Mouse (Mus musculus): ENCODE data around the gene Tmem135.

DNA sequence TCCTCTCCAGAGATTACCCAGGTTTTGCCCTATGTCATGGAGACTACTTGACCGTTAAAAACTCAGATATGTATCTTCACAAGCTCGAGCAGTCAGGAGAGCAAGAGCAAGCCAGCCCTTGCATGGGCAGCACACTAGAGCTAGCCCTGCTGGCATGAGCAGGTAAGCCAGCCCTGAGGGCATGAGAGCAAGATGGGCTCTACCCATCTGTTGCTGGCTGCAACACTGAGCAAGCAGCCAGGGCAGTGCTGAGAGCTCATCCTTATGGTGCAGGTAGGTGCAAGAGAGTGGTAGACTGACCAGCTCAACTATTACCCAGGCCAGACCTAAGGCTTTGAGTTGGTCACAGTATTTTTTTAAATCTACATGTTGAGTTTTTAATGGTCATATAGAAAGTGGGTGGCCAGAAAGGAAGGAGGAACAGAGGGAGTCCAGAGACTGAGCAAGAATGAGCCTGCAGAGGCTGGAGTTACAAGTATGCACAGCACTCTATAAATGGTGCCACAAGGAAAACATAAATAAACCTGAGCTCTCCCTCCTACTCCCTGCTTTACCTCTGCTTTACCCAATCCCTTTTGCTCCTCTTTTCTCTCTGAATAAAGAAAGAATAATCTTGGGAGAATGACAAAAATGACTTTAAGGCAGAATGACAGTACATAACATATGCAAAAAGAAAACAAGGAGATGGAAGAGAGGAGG lies 156.9 kb downstream of the Tmem135 start:
- no peak for TF ChIP-seq CTCF (IDR thresholded peaks at IDR 0.05; ENCODE audit: extremely low read depth, insufficient read length, insufficient replicate concordance, low read depth, low read length)
- no peak for TF ChIP-seq POLR2A (IDR thresholded peaks at IDR 0.05; ENCODE audit: low read depth, low read length)

Measured in small intestine, adult 2 months (tissue).